Mouse (Mus musculus): ENCODE results near the gene Bbs12.

DNA sequence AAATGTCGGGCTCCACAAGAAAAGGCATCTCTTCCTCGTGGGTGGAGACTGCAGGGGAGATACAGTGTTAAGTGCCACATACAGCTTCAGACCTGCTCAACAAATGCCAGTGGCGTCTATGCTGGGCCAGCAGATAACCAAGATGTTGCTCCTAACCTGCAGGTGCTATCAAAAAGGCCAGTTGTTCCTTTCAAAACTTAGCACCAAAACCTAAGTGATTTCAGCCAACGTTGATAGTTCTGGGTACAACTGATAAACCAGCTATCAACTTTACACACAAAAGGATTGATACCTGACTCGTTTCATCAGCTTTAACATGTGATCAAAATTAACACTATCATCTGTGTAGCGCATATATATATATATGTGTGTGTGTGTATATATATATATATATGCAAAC lies 37.7 kb upstream of the Bbs12 start:
- TF ChIP-seq CTCF (IDR thresholded peaks at IDR 0.05) (no peak), EP300 (IDR thresholded peaks at IDR 0.05) (no peak)
